Mouse (Mus musculus) liver, postnatal 0 days (tissue): Measurements from ENCODE around the gene Urb1.
A peak's percentile ranks its signal among the peaks of the same experiment; 100 is the strongest.

Source experiments
- CTCF ChIP-seq: sonication (generic); IDR thresholded peaks from 2 replicates; pipeline ENCODE4 v1.5.1; 2016; ENCODE audit warnings: antibody characterized with exemption, low read depth
- EP300 ChIP-seq: IDR thresholded peaks from 2 replicates; pipeline ENCODE4 v1.6.1; 2016; ENCODE audit warnings: antibody characterized with exemption, low read depth, mild to moderate bottlenecking

DNA sequence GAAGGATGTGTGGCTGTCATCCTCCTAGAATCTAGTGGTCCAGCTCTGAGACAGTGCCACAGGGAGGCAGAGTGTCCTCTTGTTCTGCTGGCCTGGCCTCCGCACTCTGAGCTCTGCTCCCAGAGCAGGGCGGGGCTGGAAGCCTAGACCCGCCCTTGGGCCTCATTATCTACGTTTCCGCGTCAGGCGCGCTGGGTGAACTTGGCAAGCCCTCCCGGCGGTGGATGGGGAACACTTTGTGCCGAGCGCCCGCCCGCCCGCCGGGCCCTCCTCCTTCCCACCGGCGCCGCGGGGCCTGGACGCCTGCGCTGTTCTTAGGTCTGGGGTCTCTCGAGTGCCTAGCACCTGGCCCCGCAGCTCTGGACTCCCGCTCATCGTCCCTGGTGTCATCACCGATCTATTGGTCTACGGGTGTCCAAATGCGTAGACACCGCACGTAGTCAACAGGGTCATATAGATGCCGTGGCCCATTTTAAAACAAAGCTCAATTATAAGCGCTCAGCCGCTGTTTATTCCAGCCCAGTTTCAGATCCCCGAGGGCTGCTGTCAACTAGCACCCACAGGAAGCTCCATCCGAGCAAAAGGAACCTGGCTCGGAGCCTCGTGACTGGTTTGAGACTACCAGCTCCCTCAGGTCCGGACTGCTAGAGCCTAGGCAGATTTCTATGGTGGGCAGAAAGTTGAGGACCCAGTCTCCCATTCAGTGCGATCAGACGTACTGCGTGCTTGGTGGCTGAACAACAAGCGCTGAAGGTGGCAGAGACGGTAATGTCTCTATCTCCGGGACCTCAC, 19.9 kb upstream of the Urb1 start:
- TF ChIP-seq CTCF (peak; percentile 57), EP300 (peak; percentile 56; the same call in 1 of the 2 replicates)
